Mouse (Mus musculus) hindbrain, embryonic 15.5 days (tissue): ENCODE results near the gene Cbx4. TPM values are rescaled to one million over a fixed set of nuclear protein-coding genes. Genes with fewer than 3 reads are reported as not detected.

Experiments used
- ATAC-seq: fragments of 200-750 bp; cut with Nextera tagmentation; 2 replicates; pipeline ENCODE4 v1.8.0; 2017; ENCODE audit warnings: low read depth, moderate number of reproducible peaks, moderate TSS enrichment; ENCODE audit not compliant: low FRiP score
- H3K27ac ChIP-seq: fragments of 300-500 bp; sonication (generic); replicated peaks from 2 replicates; pipeline ENCODE4 v1.5.1; 2015; ENCODE audit warnings: mild to moderate bottlenecking, inconsistent platforms
- H3K27me3 ChIP-seq: fragments of 300-500 bp; sonication (generic); 2 replicates; pipeline ENCODE4 v1.6.1; 2015; ENCODE audit warnings: control low read depth, inconsistent platforms
- H3K36me3 ChIP-seq: fragments of 300-500 bp; sonication (generic); 2 replicates; pipeline ENCODE4 v1.6.1; 2015; ENCODE audit warnings: control low read depth, inconsistent platforms
- H3K4me1 ChIP-seq: fragments of 300-500 bp; sonication (generic); replicated peaks from 2 replicates; pipeline ENCODE4 v1.6.1; 2015; ENCODE audit warnings: control low read depth, inconsistent platforms
- H3K4me2 ChIP-seq: fragments of 300-500 bp; sonication (generic); 2 replicates; pipeline ENCODE4 v1.6.1; 2015; ENCODE audit warnings: moderate library complexity, mild to moderate bottlenecking, inconsistent platforms
- H3K4me3 ChIP-seq: fragments of 300-500 bp; sonication (generic); 2 replicates; pipeline ENCODE4 v1.5.1; 2015; ENCODE audit warnings: mild to moderate bottlenecking, inconsistent platforms
- H3K9ac ChIP-seq: fragments of 300-500 bp; sonication (generic); 2 replicates; pipeline ENCODE4 v1.6.1; 2015; ENCODE audit warnings: inconsistent platforms
- H3K9me3 ChIP-seq: fragments of 300-500 bp; sonication (generic); 2 replicates; pipeline ENCODE4 v1.6.1; 2016; ENCODE audit warnings: control low read depth, inconsistent platforms
- WGBS: fragments of 180-500 bp; shearing (Covaris S2); methylation state at CpG from one replicate; pipeline ENCODE4 v1.1.7; 2015; 5-methylcytosine and 5-hydroxymethylcytosine counted together
- polyA plus RNA-seq: library from polyadenylated mRNA; unstranded; fragments of >200 nt; fragmentation: Nextera tagmentation; extraction: Ambion mirVana; gene quantifications from 2 replicates; pipeline ENCODE4 v1.2.1, GENCODE M21; 2015

Gene Cbx4
- polyA plus RNA-seq, 1 experiment from 2014 or later, result 23.2 TPM

GRCm38 (mm10) chr11:119040600-119041324 is 45.3 kb downstream of the Cbx4 start, which contains the start of gene Cbx8:
Gene Cbx8, minus strand, starts transcription at chr11:119040969.
- peak within 1 kb of the TSS; percentile 98 for H3K4me2 ChIP-seq
- peaks cover 65% of the 10 kb centered on the region for H3K27me3 ChIP-seq
- peak within 1 kb of the TSS; percentile 96 for H3K27ac ChIP-seq
- peaks cover 72% of the 10 kb centered on the region for H3K4me1 ChIP-seq
- H3K36me3 ChIP-seq, result 0 out of 2 replicates have a peak, but pooled peaks cover 3% of the 10 kb centered on the region
- ATAC-seq, result peak; percentile 94
- H3K4me3 ChIP-seq, result peak within 1 kb of the TSS; percentile 89
- H3K9ac ChIP-seq, result peak within 1 kb of the TSS; percentile 86
- WGBS, result under 1% methylated on average over 52 of the region's 63 CpGs
- H3K9me3 ChIP-seq, result no peaks in the 10 kb centered on the region

GRCm38 (mm10) chr11:119039732-119040512 is 46.1 kb downstream of the Cbx4 start:
- Histone ChIP-seq H3K27ac (peak overlapping the region; percentile 96), H3K9me3 (no peaks in the 10 kb centered on the region), H3K4me3 (peak overlapping the region; percentile 89), H3K9ac (peak overlapping the region; percentile 86), H3K4me1 (peaks cover 78% of the 10 kb centered on the region), H3K27me3 (peaks cover 65% of the 10 kb centered on the region), H3K36me3 (0 out of 2 replicates have a peak, but pooled peaks cover 3% of the 10 kb centered on the region), H3K4me2 (peak overlapping the region; percentile 98)
- ATAC-seq, result no peak
- WGBS, result 7% methylated on average over 21 of the region's 21 CpGs

GRCm38 (mm10) chr11:119038744-119039484 is 47.1 kb downstream of the Cbx4 start:
- 39% methylated on average over 22 of the region's 22 CpGs for WGBS
- Histone ChIP-seq H3K4me1 (peaks cover 76% of the 10 kb centered on the region), H3K36me3 (0 out of 2 replicates have a peak, but pooled peaks cover 3% of the 10 kb centered on the region), H3K9me3 (no peaks in the 10 kb centered on the region), H3K4me3 (no peak overlapping the region), H3K27ac (no peak overlapping the region), H3K27me3 (peaks cover 58% of the 10 kb centered on the region), H3K4me2 (0 out of 2 replicates have a peak overlapping the region, but pooled peaks have one; percentile 98), H3K9ac (no peak overlapping the region)
- no peak for ATAC-seq

GRCm38 (mm10) chr11:119037780-119038401 is 48.1 kb downstream of the Cbx4 start:
- Histone ChIP-seq H3K27ac (no peak overlapping the region), H3K9ac (no peak overlapping the region), H3K4me1 (peaks cover 75% of the 10 kb centered on the region), H3K9me3 (no peaks in the 10 kb centered on the region), H3K4me2 (peak overlapping the region; percentile 60), H3K27me3 (peaks cover 50% of the 10 kb centered on the region), H3K36me3 (0 out of 2 replicates have a peak, but pooled peaks cover 3% of the 10 kb centered on the region), H3K4me3 (peak overlapping the region; percentile 34)
- ATAC-seq, result no peak
- WGBS, result 24% methylated on average over 18 of the region's 18 CpGs

GRCm38 (mm10) chr11:119036934-119037779 is 48.9 kb downstream of the Cbx4 start:
- H3K36me3 ChIP-seq, result 0 out of 2 replicates have a peak, but pooled peaks cover 3% of the 10 kb centered on the region

GRCm38 (mm10) chr11:119036447-119036846 is 49.6 kb downstream of the Cbx4 start:
- Histone ChIP-seq H3K4me3 (0 out of 2 replicates have a peak overlapping the region, but pooled peaks have one; percentile 34), H3K27ac (no peak overlapping the region), H3K27me3 (peaks cover 45% of the 10 kb centered on the region), H3K4me1 (peaks cover 63% of the 10 kb centered on the region), H3K9ac (no peak overlapping the region), H3K4me2 (peak overlapping the region; percentile 60; the same call in 1 of the 2 replicates), H3K36me3 (0 out of 2 replicates have a peak, but pooled peaks cover 3% of the 10 kb centered on the region), H3K9me3 (no peaks in the 10 kb centered on the region)
- no peak for ATAC-seq
- 10% methylated on average over 15 of the region's 15 CpGs for WGBS

More at GRCm38 (mm10) chr11:119036934-119037779, 48.9 kb downstream of the Cbx4 start:
- Histone ChIP-seq H3K27me3 (peaks cover 49% of the 10 kb centered on the region), H3K9me3 (no peaks in the 10 kb centered on the region), H3K4me1 (peaks cover 70% of the 10 kb centered on the region), H3K27ac (no peak overlapping the region), H3K4me3 (peak overlapping the region; percentile 34), H3K4me2 (peak overlapping the region; percentile 60), H3K9ac (peak overlapping the region; percentile 23; the same call in 1 of the 2 replicates)
- WGBS, result 10% methylated on average over 57 of the region's 57 CpGs
- ATAC-seq, result no peak

- 8% methylated on average over 21 of the region's 21 CpGs for WGBS
- Histone ChIP-seq H3K9me3 (no peaks in the 10 kb centered on the region), H3K4me1 (peaks cover 60% of the 10 kb centered on the region), H3K4me2 (peak overlapping the region; percentile 27; the same call in 1 of the 2 replicates), H3K27me3 (peaks cover 45% of the 10 kb centered on the region), H3K4me3 (peak overlapping the region; percentile 13), H3K9ac (no peak overlapping the region), H3K27ac (no peak overlapping the region), H3K36me3 (peaks cover 3% of the 10 kb centered on the region; the same call in 1 of the 2 replicates)
- ATAC-seq, result no peak
Observed at GRCm38 (mm10) chr11:119035686-119036165, 50.3 kb downstream of the Cbx4 start.

GRCm38 (mm10) chr11:119035094-119035685 is 50.8 kb downstream of the Cbx4 start:
- Histone ChIP-seq H3K36me3 (peaks cover 8% of the 10 kb centered on the region), H3K4me1 (peaks cover 57% of the 10 kb centered on the region), H3K4me3 (peak overlapping the region; percentile 13), H3K9ac (no peak overlapping the region), H3K9me3 (no peaks in the 10 kb centered on the region), H3K27me3 (peaks cover 45% of the 10 kb centered on the region), H3K4me2 (peak overlapping the region; percentile 43; the same call in 1 of the 2 replicates), H3K27ac (no peak overlapping the region)
- ATAC-seq, result no peak
- 3% methylated on average over 21 of the region's 21 CpGs for WGBS

GRCm38 (mm10) chr11:119034635-119035034 is 51.4 kb downstream of the Cbx4 start:
- H3K9ac ChIP-seq, result no peak overlapping the region

More at GRCm38 (mm10) chr11:119034635-119035034, 51.4 kb downstream of the Cbx4 start:
- peaks cover 51% of the 10 kb centered on the region for H3K4me1 ChIP-seq
- peaks cover 45% of the 10 kb centered on the region for H3K27me3 ChIP-seq
- WGBS, result 6% methylated on average over 19 of the region's 19 CpGs
- H3K36me3 ChIP-seq, result peaks cover 14% of the 10 kb centered on the region
- peak overlapping the region; percentile 43 for H3K4me2 ChIP-seq
- no peak for ATAC-seq
- 0 out of 2 replicates have a peak overlapping the region, but pooled peaks have one; percentile 10 for H3K4me3 ChIP-seq
- no peaks in the 10 kb centered on the region for H3K9me3 ChIP-seq
- no peak overlapping the region for H3K27ac ChIP-seq
